Mouse (Mus musculus): ENCODE results near the gene Pm20d2. TPM values are rescaled to one million over a fixed set of nuclear protein-coding genes. Genes with fewer than 3 reads are reported as not detected.

Pm20d2 gene
- polyA plus RNA-seq (2015; fragmentation: Nextera tagmentation; extraction: Ambion mirVana) = 1.9 and 2.0 TPM in 2 replicates

- Histone ChIP-seq H3K4me1 (ENCODE audit: control insufficient read depth, insufficient read depth, low read length) (peaks cover 7% of the 10 kb centered on the region; the same call in 1 of the 2 replicates), H3K27me3 (ENCODE audit: control insufficient read depth, insufficient read depth, low read depth, low read length) (no peaks in the 10 kb centered on the region; the same call in 1 of the 2 replicates), H3K9ac (ENCODE audit: low read depth, low read length) (peak within 1 kb of the TSS; percentile 87), H3K4me3 (ENCODE audit: low read depth, low read length) (peak within 1 kb of the TSS; percentile 78), H3K27ac (ENCODE audit: low read length) (peak within 1 kb of the TSS; percentile 95), H3K36me3 (ENCODE audit: control insufficient read depth, insufficient read depth, low read length) (peaks cover 7% of the 10 kb centered on the region; the same call in 1 of the 2 replicates), H3K9me3 (replicated peaks; ENCODE audit: control insufficient read depth, low read length, poor library complexity, severe bottlenecking) (no peaks in the 10 kb centered on the region), H3K4me2 (ENCODE audit: low read length) (peak within 1 kb of the TSS; percentile 91)
- ATAC-seq = no peak
- 11% methylated on average over 6 of the region's 6 CpGs for WGBS
Observed at GRCm38 (mm10) chr4:33189735-33190036, at the start of gene Pm20d2. TSS of gene Pm20d2 (minus strand) at chr4:33189737.

- Histone ChIP-seq H3K4me2 (ENCODE audit: low read length) (no peak overlapping the region), H3K9ac (ENCODE audit: low read depth, low read length) (no peak overlapping the region), H3K27me3 (ENCODE audit: control insufficient read depth, insufficient read depth, low read depth, low read length) (no peaks in the 10 kb centered on the region), H3K9me3 (replicated peaks; ENCODE audit: control insufficient read depth, low read length, poor library complexity, severe bottlenecking) (no peaks in the 10 kb centered on the region), H3K4me3 (ENCODE audit: low read depth, low read length) (no peak overlapping the region), H3K4me1 (ENCODE audit: control insufficient read depth, insufficient read depth, low read length) (no peaks in the 10 kb centered on the region), H3K27ac (ENCODE audit: low read length) (no peak overlapping the region), H3K36me3 (ENCODE audit: control insufficient read depth, insufficient read depth, low read length) (peaks cover 20% of the 10 kb centered on the region)
- ATAC-seq = no peak
- WGBS = 92% methylated on average over 18 of the region's 18 CpGs
Observed at GRCm38 (mm10) chr4:33230881-33231280, 41.3 kb upstream of the Pm20d2 start.

DNA sequence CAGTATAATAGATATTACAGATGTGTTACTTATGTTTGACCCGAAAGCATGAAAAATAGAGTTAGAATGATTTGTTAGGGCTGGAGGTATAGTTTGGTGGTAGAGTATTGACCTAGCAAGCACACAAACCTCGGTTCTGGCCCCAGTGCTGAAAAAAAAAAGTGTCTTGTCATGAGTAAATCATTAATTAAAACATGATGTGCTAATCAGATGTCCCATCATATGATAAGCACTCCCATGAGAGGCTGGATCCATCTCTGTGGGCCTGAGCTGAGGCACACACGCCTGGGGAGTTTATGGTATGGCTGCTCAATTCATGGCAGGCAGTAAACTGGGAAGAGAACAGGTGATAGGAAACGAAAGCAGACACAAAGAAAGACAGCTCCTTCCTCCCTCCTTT lies 40.1 kb upstream of the Pm20d2 start:
- Histone ChIP-seq H3K4me2 (ENCODE audit: low read length) (no peak overlapping the region), H3K4me3 (ENCODE audit: low read depth, low read length) (no peak overlapping the region), H3K36me3 (ENCODE audit: control insufficient read depth, insufficient read depth, low read length) (peaks cover 21% of the 10 kb centered on the region), H3K4me1 (ENCODE audit: control insufficient read depth, insufficient read depth, low read length) (no peaks in the 10 kb centered on the region), H3K9ac (ENCODE audit: low read depth, low read length) (no peak overlapping the region), H3K9me3 (replicated peaks; ENCODE audit: control insufficient read depth, low read length, poor library complexity, severe bottlenecking) (no peaks in the 10 kb centered on the region), H3K27me3 (ENCODE audit: control insufficient read depth, insufficient read depth, low read depth, low read length) (no peaks in the 10 kb centered on the region), H3K27ac (ENCODE audit: low read length) (no peak overlapping the region)
- ATAC-seq = no peak
- 82% methylated on average over 4 of the region's 4 CpGs for WGBS

GRCm38 (mm10) chr4:33227164-33227563 lies 37.6 kb upstream of the Pm20d2 start:
- ATAC-seq = no peak
- H3K27ac ChIP-seq (ENCODE audit: low read length) = no peak overlapping the region
- no peak overlapping the region for H3K9ac ChIP-seq (ENCODE audit: low read depth, low read length)
- H3K36me3 ChIP-seq (ENCODE audit: control insufficient read depth, insufficient read depth, low read length) = peaks cover 21% of the 10 kb centered on the region
- no peaks in the 10 kb centered on the region for H3K9me3 ChIP-seq (replicated peaks; ENCODE audit: control insufficient read depth, low read length, poor library complexity, severe bottlenecking)
- WGBS = 88% methylated on average over 7 of the region's 7 CpGs
- no peaks in the 10 kb centered on the region for H3K4me1 ChIP-seq (ENCODE audit: control insufficient read depth, insufficient read depth, low read length)
- no peak overlapping the region for H3K4me2 ChIP-seq (ENCODE audit: low read length)
- H3K4me3 ChIP-seq (ENCODE audit: low read depth, low read length) = no peak overlapping the region
- H3K27me3 ChIP-seq (ENCODE audit: control insufficient read depth, insufficient read depth, low read depth, low read length) = no peaks in the 10 kb centered on the region

GRCm38 (mm10) chr4:33224003-33224675 lies 34.6 kb upstream of the Pm20d2 start:
- ATAC-seq = no peak

DNA sequence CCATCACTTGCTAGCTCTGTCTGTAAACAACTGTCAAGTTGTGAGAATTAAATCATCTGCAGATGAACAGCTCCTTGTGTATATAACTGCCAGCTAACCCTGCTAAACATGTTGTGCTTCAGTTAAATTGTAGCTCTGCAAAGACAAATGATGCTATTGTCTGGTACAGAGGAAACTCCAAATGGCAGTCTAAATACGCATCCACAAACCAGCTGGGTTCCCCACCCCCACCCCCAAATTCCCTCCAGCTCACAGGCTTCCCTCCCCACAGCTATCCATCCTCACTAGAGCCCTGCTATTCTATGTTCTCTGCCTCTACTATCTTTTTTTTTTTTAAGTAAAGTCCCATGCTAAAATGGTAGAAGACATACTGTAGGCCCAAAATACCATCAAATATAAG lies 32.3 kb upstream of the Pm20d2 start:
- no peak for ATAC-seq
- Histone ChIP-seq H3K4me3 (ENCODE audit: low read depth, low read length) (no peak overlapping the region), H3K27me3 (ENCODE audit: control insufficient read depth, insufficient read depth, low read depth, low read length) (no peaks in the 10 kb centered on the region), H3K27ac (ENCODE audit: low read length) (no peak overlapping the region), H3K9me3 (replicated peaks; ENCODE audit: control insufficient read depth, low read length, poor library complexity, severe bottlenecking) (no peaks in the 10 kb centered on the region), H3K9ac (ENCODE audit: low read depth, low read length) (no peak overlapping the region), H3K4me1 (ENCODE audit: control insufficient read depth, insufficient read depth, low read length) (no peaks in the 10 kb centered on the region), H3K36me3 (ENCODE audit: control insufficient read depth, insufficient read depth, low read length) (peaks cover 9% of the 10 kb centered on the region), H3K4me2 (ENCODE audit: low read length) (no peak overlapping the region)
- WGBS = 68% methylated on average over 1 of the region's 1 CpGs

More at GRCm38 (mm10) chr4:33224003-33224675, 34.6 kb upstream of the Pm20d2 start:
- Histone ChIP-seq H3K9me3 (replicated peaks; ENCODE audit: control insufficient read depth, low read length, poor library complexity, severe bottlenecking) (no peaks in the 10 kb centered on the region), H3K27me3 (ENCODE audit: control insufficient read depth, insufficient read depth, low read depth, low read length) (no peaks in the 10 kb centered on the region), H3K4me1 (ENCODE audit: control insufficient read depth, insufficient read depth, low read length) (no peaks in the 10 kb centered on the region), H3K36me3 (ENCODE audit: control insufficient read depth, insufficient read depth, low read length) (peaks cover 9% of the 10 kb centered on the region), H3K9ac (ENCODE audit: low read depth, low read length) (no peak overlapping the region), H3K4me3 (ENCODE audit: low read depth, low read length) (no peak overlapping the region), H3K27ac (ENCODE audit: low read length) (no peak overlapping the region), H3K4me2 (ENCODE audit: low read length) (no peak overlapping the region)
- 79% methylated on average over 7 of the region's 7 CpGs for WGBS

- no peaks in the 10 kb centered on the region for H3K9me3 ChIP-seq (replicated peaks; ENCODE audit: control insufficient read depth, low read length, poor library complexity, severe bottlenecking)
- H3K4me1 ChIP-seq (ENCODE audit: control insufficient read depth, insufficient read depth, low read length) = peaks cover 13% of the 10 kb centered on the region
- no peaks in the 10 kb centered on the region for H3K36me3 ChIP-seq (ENCODE audit: control insufficient read depth, insufficient read depth, low read length)
- H3K27ac ChIP-seq (ENCODE audit: low read length) = peak within 1 kb of the TSS; percentile 95
- 2% methylated on average over 57 of the region's 65 CpGs for WGBS
- no peaks in the 10 kb centered on the region for H3K27me3 ChIP-seq (ENCODE audit: control insufficient read depth, insufficient read depth, low read depth, low read length)
- H3K4me2 ChIP-seq (ENCODE audit: low read length) = peak within 1 kb of the TSS; percentile 83
- peak within 1 kb of the TSS; percentile 90 for H3K4me3 ChIP-seq (ENCODE audit: low read depth, low read length)
- peak; percentile 93 for ATAC-seq
- peak within 1 kb of the TSS; percentile 99 for H3K9ac ChIP-seq (ENCODE audit: low read depth, low read length)
Observed at GRCm38 (mm10) chr4:33208881-33209841, 19.6 kb upstream of the Pm20d2 start, which contains the start of gene Srsf12. TSS of gene Srsf12 (plus strand) at chr4:33208991.

- ATAC-seq = no peak
- 85% methylated on average over 2 of the region's 2 CpGs for WGBS
- no peak overlapping the region for H3K9ac ChIP-seq (ENCODE audit: low read depth, low read length)
Observed at GRCm38 (mm10) chr4:33207551-33207950, 18.0 kb upstream of the Pm20d2 start.

GRCm38 (mm10) chr4:33204682-33205081 lies 15.1 kb upstream of the Pm20d2 start:
- Histone ChIP-seq H3K9me3 (replicated peaks; ENCODE audit: control insufficient read depth, low read length, poor library complexity, severe bottlenecking) (no peaks in the 10 kb centered on the region), H3K4me3 (ENCODE audit: low read depth, low read length) (no peak overlapping the region), H3K27me3 (ENCODE audit: control insufficient read depth, insufficient read depth, low read depth, low read length) (no peaks in the 10 kb centered on the region), H3K4me1 (ENCODE audit: control insufficient read depth, insufficient read depth, low read length) (peaks cover 10% of the 10 kb centered on the region), H3K27ac (ENCODE audit: low read length) (no peak overlapping the region), H3K36me3 (ENCODE audit: control insufficient read depth, insufficient read depth, low read length) (no peaks in the 10 kb centered on the region), H3K4me2 (ENCODE audit: low read length) (no peak overlapping the region), H3K9ac (ENCODE audit: low read depth, low read length) (no peak overlapping the region)
- 0% methylated on average over 4 of the region's 4 CpGs for WGBS
- no peak for ATAC-seq

More at GRCm38 (mm10) chr4:33207551-33207950, 18.0 kb upstream of the Pm20d2 start:
- Histone ChIP-seq H3K4me2 (ENCODE audit: low read length) (no peak overlapping the region), H3K4me3 (ENCODE audit: low read depth, low read length) (no peak overlapping the region), H3K27me3 (ENCODE audit: control insufficient read depth, insufficient read depth, low read depth, low read length) (no peaks in the 10 kb centered on the region), H3K27ac (ENCODE audit: low read length) (no peak overlapping the region), H3K9me3 (replicated peaks; ENCODE audit: control insufficient read depth, low read length, poor library complexity, severe bottlenecking) (no peaks in the 10 kb centered on the region), H3K4me1 (ENCODE audit: control insufficient read depth, insufficient read depth, low read length) (peaks cover 13% of the 10 kb centered on the region), H3K36me3 (ENCODE audit: control insufficient read depth, insufficient read depth, low read length) (no peaks in the 10 kb centered on the region)

All from midbrain, embryonic 16.5 days (tissue).